Mouse (Mus musculus) kidney, embryonic 14.5 days (tissue): ENCODE data around the gene Gmeb1. TPM values are rescaled to one million over a fixed set of nuclear protein-coding genes. Genes with fewer than 3 reads are reported as not detected.

Source experiments
- ATAC-seq: fragments of 200-750 bp; cut with Nextera tagmentation; 2 replicates; pipeline ENCODE4 v1.8.0; 2017; ENCODE audit warnings: moderate number of reproducible peaks, mild to moderate bottlenecking, moderate TSS enrichment, moderate library complexity; ENCODE audit not compliant: low FRiP score, low TSS enrichment
- H3K27ac ChIP-seq: fragments of 300-500 bp; sonication (generic); 2 replicates; pipeline ENCODE4 v1.5.1; 2014; ENCODE audit warnings: low read depth, mild to moderate bottlenecking, low read length, moderate library complexity, mixed read lengths
- H3K27me3 ChIP-seq: fragments of 300-500 bp; sonication (generic); 2 replicates; pipeline ENCODE4 v1.6.1; 2014; ENCODE audit warnings: mild to moderate bottlenecking, low read length; ENCODE audit not compliant: control insufficient read depth, insufficient read depth
- H3K36me3 ChIP-seq: fragments of 300-500 bp; sonication (generic); 2 replicates; pipeline ENCODE4 v1.6.1; 2014; ENCODE audit warnings: low read length, mixed read lengths; ENCODE audit not compliant: control insufficient read depth, insufficient read depth
- H3K4me1 ChIP-seq: fragments of 300-500 bp; sonication (generic); 2 replicates; pipeline ENCODE4 v1.6.1; 2014; ENCODE audit warnings: low read length, mixed read lengths; ENCODE audit not compliant: control insufficient read depth, insufficient read depth
- H3K4me2 ChIP-seq: fragments of 300-500 bp; sonication (generic); replicated peaks from 2 replicates; pipeline ENCODE4 v1.6.1; 2014; ENCODE audit warnings: low read depth, mild to moderate bottlenecking, low read length
- H3K4me3 ChIP-seq: fragments of 300-500 bp; sonication (generic); 2 replicates; pipeline ENCODE4 v1.5.1; 2014; ENCODE audit warnings: mild to moderate bottlenecking, low read length
- H3K9ac ChIP-seq: fragments of 300-500 bp; sonication (generic); 2 replicates; pipeline ENCODE4 v1.6.1; 2014; ENCODE audit warnings: low read depth, mild to moderate bottlenecking, low read length, moderate library complexity
- H3K9me3 ChIP-seq: fragments of 300-500 bp; sonication (generic); 2 replicates; pipeline ENCODE4 v1.6.1; 2016; ENCODE audit warnings: low read length; ENCODE audit not compliant: control insufficient read depth
- WGBS: fragments of 180-500 bp; shearing (Covaris S2); extraction: QIAGEN DNeasy Blood & Tissue Kit; methylation state at CpG from one replicate; pipeline ENCODE4 v1.1.7; 2014; 5-methylcytosine and 5-hydroxymethylcytosine counted together
- polyA plus RNA-seq: library from polyadenylated mRNA; unstranded; fragments of >200 nt; fragmentation: Nextera tagmentation; extraction: Ambion mirVana; gene quantifications from 2 replicates; pipeline ENCODE4 v1.2.1, GENCODE M21; 2014

Gmeb1 gene
- polyA plus RNA-seq, 1 experiment from 2014 or later = 41.0 TPM

GRCm38 (mm10) chr4:132214847-132215246, 46.6 kb downstream of the Gmeb1 start:
- 58% methylated on average over 4 of the region's 4 CpGs for WGBS
- Histone ChIP-seq H3K36me3 (peaks cover 4% of the 10 kb centered on the region; the same call in 1 of the 2 replicates), H3K9me3 (no peaks in the 10 kb centered on the region), H3K4me2 (no peak overlapping the region), H3K4me3 (no peak overlapping the region), H3K9ac (no peak overlapping the region), H3K4me1 (peaks cover 6% of the 10 kb centered on the region; the same call in 1 of the 2 replicates), H3K27me3 (no peaks in the 10 kb centered on the region), H3K27ac (no peak overlapping the region)
- no peak for ATAC-seq

- Histone ChIP-seq H3K36me3 (peaks cover 29% of the 10 kb centered on the region), H3K27ac (peak within 1 kb of the TSS; percentile 93), H3K27me3 (no peaks in the 10 kb centered on the region), H3K4me2 (peak within 1 kb of the TSS; percentile 66), H3K4me1 (peaks cover 11% of the 10 kb centered on the region; the same call in 1 of the 2 replicates), H3K9ac (peak within 1 kb of the TSS; percentile 100), H3K4me3 (peak within 1 kb of the TSS; percentile 56), H3K9me3 (no peaks in the 10 kb centered on the region)
- WGBS = 2% methylated on average over 76 of the region's 78 CpGs
- peak; percentile 98 for ATAC-seq
Measured at GRCm38 (mm10) chr4:132211953-132212734, 49.3 kb downstream of the Gmeb1 start, which contains the start of gene Ythdf2. Gene Ythdf2, minus strand, starts transcription at chr4:132212303.

- WGBS = under 1% methylated on average over 71 of the region's 89 CpGs
- ATAC-seq = peak; percentile 83
Measured at GRCm38 (mm10) chr4:132211091-132211942, 50.1 kb downstream of the Gmeb1 start.

GRCm38 (mm10) chr4:132210325-132210724, 51.1 kb downstream of the Gmeb1 start:
- Histone ChIP-seq H3K36me3 (peaks cover 43% of the 10 kb centered on the region), H3K9me3 (no peaks in the 10 kb centered on the region), H3K27me3 (no peaks in the 10 kb centered on the region), H3K27ac (no peak overlapping the region), H3K9ac (peak overlapping the region; percentile 100), H3K4me2 (peak overlapping the region; percentile 66), H3K4me1 (peaks cover 11% of the 10 kb centered on the region; the same call in 1 of the 2 replicates), H3K4me3 (peak overlapping the region; percentile 56)
- no peak for ATAC-seq
- WGBS = 41% methylated on average over 2 of the region's 2 CpGs

More at GRCm38 (mm10) chr4:132211091-132211942, 50.1 kb downstream of the Gmeb1 start:
- no peaks in the 10 kb centered on the region for H3K27me3 ChIP-seq
- H3K36me3 ChIP-seq = peaks cover 36% of the 10 kb centered on the region
- no peaks in the 10 kb centered on the region for H3K9me3 ChIP-seq
- H3K4me1 ChIP-seq = peaks cover 11% of the 10 kb centered on the region; the same call in 1 of the 2 replicates
- peak overlapping the region; percentile 100 for H3K9ac ChIP-seq
- H3K27ac ChIP-seq = peak overlapping the region; percentile 93
- peak overlapping the region; percentile 56 for H3K4me3 ChIP-seq
- H3K4me2 ChIP-seq = peak overlapping the region; percentile 66

- Histone ChIP-seq H3K27me3 (no peaks in the 10 kb centered on the region), H3K4me3 (no peak overlapping the region), H3K4me1 (peaks cover 11% of the 10 kb centered on the region; the same call in 1 of the 2 replicates), H3K9ac (no peak overlapping the region), H3K36me3 (peaks cover 53% of the 10 kb centered on the region), H3K9me3 (no peaks in the 10 kb centered on the region), H3K27ac (no peak overlapping the region), H3K4me2 (0 out of 2 replicates have a peak overlapping the region, but pooled peaks have one; percentile 3)
- ATAC-seq = no peak
- WGBS = 95% methylated on average over 2 of the region's 2 CpGs
Measured at GRCm38 (mm10) chr4:132209299-132209698, 52.1 kb downstream of the Gmeb1 start.

- Histone ChIP-seq H3K27me3 (no peaks in the 10 kb centered on the region), H3K9ac (no peak overlapping the region), H3K9me3 (no peaks in the 10 kb centered on the region), H3K4me3 (no peak overlapping the region), H3K36me3 (peaks cover 73% of the 10 kb centered on the region), H3K4me1 (peaks cover 11% of the 10 kb centered on the region; the same call in 1 of the 2 replicates), H3K27ac (no peak overlapping the region), H3K4me2 (no peak overlapping the region)
- 94% methylated on average over 4 of the region's 4 CpGs for WGBS
- ATAC-seq = no peak
Measured at GRCm38 (mm10) chr4:132207280-132207679, 54.1 kb downstream of the Gmeb1 start.

- Histone ChIP-seq H3K36me3 (peaks cover 66% of the 10 kb centered on the region), H3K4me2 (no peak overlapping the region), H3K9ac (no peak overlapping the region), H3K27ac (no peak overlapping the region), H3K4me1 (peaks cover 3% of the 10 kb centered on the region; the same call in 1 of the 2 replicates), H3K4me3 (no peak overlapping the region), H3K27me3 (no peaks in the 10 kb centered on the region), H3K9me3 (no peaks in the 10 kb centered on the region)
- ATAC-seq = no peak
Measured at GRCm38 (mm10) chr4:132198771-132199170, 62.6 kb downstream of the Gmeb1 start.

GRCm38 (mm10) chr4:132198285-132198712, 63.1 kb downstream of the Gmeb1 start:
- H3K9ac ChIP-seq = no peak overlapping the region
- WGBS = 52% methylated on average over 4 of the region's 4 CpGs
- H3K9me3 ChIP-seq = no peaks in the 10 kb centered on the region
- no peak overlapping the region for H3K27ac ChIP-seq
- H3K36me3 ChIP-seq = peaks cover 62% of the 10 kb centered on the region
- no peak overlapping the region for H3K4me2 ChIP-seq
- ATAC-seq = no peak
- no peaks in the 10 kb centered on the region for H3K27me3 ChIP-seq
- peaks cover 3% of the 10 kb centered on the region; the same call in 1 of the 2 replicates for H3K4me1 ChIP-seq
- H3K4me3 ChIP-seq = no peak overlapping the region
